Mouse (Mus musculus): ENCODE measurements around the gene Ankrd13d.

Gene Ankrd13d

GRCm38 (mm10) chr19:4282898-4283553 is at the start of gene Ankrd13d:
Gene Ankrd13d, minus strand, starts transcription at chr19:4283137.
- DNase-seq, result peak; percentile 80

DNA sequence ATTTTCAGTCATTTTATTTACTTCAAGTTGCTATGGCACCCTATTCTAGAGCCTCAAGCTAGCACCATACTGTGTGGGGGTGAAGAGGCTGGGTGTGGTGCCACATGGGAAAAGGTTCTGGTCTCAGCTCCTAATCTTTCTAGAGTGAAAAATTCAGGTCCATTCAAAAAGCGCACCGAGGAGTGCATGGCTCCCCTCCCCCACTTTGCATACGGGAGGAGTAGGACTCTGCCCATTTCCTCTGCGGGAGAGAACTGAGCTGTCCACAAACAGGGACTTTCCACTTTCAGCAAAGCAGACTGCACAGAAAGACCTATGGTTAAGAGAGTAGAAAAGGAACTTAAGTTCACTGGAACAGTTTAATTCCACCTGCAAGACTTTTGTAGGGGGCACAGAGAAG is 49.7 kb upstream of the Ankrd13d start:
- DNase-seq, result peak; percentile 65

- DNase-seq, result no peak
Measured at GRCm38 (mm10) chr19:4331273-4331672, 48.3 kb upstream of the Ankrd13d start.

DNA sequence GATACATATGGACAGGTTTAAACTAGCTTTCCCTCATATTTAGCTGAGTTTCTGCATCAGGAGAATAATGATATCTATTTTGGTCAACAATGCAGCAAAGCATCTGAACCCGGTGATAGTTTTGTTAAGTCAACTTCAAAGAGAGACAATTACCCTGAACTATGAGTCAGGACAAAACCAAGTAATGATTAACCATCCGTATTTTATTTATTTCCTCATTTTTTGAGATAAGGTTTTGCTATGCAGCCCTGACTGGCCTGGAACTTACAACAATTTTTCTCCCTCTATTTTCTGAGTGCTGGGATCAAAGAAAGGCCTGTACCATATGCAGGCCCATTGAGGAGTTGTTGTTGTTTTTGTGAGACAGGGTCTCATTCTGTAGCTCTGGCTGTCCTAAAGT is 47.7 kb upstream of the Ankrd13d start:
- no peak for DNase-seq

DNA sequence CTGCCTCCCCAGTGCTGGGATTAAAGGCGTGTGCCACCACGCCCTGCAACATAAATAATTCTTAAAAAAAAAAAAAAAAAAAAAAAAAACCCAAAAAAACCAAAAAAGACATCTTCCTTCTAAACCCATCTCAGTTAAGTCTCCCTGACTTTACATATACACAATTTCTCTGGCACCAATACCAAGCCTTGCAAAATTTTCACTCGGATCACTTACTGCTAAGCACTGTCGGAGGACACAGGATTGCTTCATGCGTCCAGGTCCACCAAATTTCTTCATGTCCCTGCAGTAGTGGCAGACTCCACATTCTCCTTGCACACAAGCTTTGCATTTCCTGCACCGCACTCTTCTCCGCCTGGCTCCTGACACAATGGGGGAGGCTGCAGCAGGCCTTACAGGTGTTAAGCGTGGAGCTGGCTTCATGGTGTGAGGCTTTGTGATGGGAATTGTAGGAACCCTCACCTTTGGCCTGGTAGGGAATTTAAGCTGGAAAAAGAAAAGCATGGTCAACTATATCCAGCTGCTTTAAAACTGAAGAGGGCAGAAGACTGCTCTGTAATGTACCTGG is 45.9 kb upstream of the Ankrd13d start:
- no peak for DNase-seq

GRCm38 (mm10) chr19:4326881-4327280 is 43.9 kb upstream of the Ankrd13d start:
- DNase-seq, result no peak

GRCm38 (mm10) chr19:4326106-4326505 is 43.2 kb upstream of the Ankrd13d start:
- no peak for DNase-seq

GRCm38 (mm10) chr19:4322134-4322533 is 39.2 kb upstream of the Ankrd13d start:
- DNase-seq, result no peak

- no peak for DNase-seq
Measured at GRCm38 (mm10) chr19:4321622-4322021, 38.7 kb upstream of the Ankrd13d start.

- DNase-seq, result no peak
Measured at GRCm38 (mm10) chr19:4319272-4319671, 36.3 kb upstream of the Ankrd13d start.

- DNase-seq, result no peak
Measured at GRCm38 (mm10) chr19:4317181-4317580, 34.2 kb upstream of the Ankrd13d start.

- peak; percentile 40 for DNase-seq
Measured at GRCm38 (mm10) chr19:4315223-4315944, 32.4 kb upstream of the Ankrd13d start.

- peak; percentile 59 for DNase-seq
Measured at GRCm38 (mm10) chr19:4309776-4310185, 26.8 kb upstream of the Ankrd13d start.

DNA sequence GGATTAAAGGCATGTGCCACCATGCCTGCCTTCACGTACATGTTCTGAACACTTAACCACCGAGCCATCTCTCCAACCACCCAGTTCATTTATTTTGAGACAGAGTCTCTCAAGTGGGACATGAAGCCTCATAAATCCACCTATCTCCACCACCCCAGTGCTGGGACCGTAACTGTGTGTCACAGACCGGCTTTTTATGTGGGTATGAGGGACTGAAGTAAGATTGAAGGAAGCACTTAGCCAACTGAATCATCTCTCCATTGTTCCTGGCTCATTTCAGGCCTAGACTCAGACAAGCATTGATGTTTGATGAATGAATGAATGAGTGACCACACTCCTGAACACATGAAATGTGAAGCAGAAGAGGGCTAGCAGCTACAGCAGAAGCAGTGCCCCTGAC is 26.4 kb upstream of the Ankrd13d start:
- no peak for DNase-seq

DNA sequence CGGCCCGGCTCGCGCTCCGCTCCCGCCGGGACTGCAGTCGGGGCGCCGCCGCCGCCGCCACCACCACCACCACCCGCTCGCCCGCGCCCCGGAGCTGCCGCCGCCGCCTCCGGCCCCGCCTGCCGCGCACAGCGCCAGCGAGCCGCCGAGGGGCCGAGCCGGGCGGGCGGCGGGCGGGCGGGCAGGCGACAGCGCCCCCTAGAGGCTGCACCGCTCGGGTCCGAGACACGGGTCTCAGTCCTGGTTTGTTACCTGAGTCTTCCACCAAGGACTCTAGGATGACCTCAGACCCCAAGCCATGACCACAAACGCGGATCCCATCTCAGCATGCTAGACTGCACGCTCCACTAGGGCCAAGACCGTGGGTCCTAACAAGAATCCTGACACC is 23.2 kb upstream of the Ankrd13d start, which contains the start of gene Grk2:
Grk2 (minus strand) TSS at position 33 of the 388 bp plus-strand sequence.
- DNase-seq, result peak; percentile 82

GRCm38 (mm10) chr19:4305491-4306189 is 22.7 kb upstream of the Ankrd13d start:
- peak; percentile 62 for DNase-seq

DNA sequence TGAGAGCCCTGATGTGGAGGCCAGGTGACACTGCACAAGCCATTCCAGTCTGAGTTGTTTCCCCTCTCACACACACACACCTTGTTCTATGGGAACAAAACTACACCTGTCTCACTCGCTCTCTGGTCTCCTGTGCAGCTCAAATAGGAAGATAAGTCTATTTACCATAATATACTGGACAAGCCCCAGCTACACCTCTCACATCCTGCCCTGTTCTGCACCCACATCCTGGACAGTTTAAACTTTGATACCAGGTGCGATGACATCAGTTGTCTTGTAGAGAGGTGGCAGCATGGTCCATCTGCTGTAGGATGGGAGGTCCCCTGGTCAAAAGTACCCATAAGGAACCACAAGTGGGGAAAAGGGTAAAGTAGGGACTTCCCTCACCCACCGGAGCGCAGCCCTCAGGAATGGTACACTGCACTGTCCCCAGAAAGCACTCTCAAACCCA is 22.0 kb upstream of the Ankrd13d start:
- DNase-seq, result no peak

DNA sequence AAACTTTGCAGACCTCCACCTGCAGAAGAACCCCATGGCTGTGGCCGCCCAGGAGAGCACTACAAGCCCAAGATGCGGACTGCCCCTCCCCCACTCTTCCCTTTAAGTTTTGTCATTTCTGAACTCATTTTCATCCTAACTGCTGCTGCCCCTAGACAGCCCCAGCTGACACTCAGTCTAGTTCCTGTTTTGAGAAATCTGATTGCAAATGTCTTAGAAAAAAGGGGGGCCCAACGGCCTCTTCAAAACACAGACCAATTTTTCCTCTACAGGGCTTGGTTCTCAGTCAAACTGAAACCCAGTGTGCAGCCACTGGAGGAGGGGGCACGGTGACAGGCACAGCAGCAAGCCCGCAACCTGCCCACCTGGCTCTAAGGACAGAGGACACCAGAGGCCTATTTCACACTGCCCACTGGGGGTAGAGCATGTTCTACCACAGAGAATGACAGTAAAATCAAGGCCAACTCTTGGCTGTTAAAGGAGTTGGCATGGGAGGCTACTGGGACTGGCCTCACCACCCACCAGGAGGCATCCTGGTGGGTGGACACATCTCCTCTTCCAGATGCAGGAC is 21.4 kb upstream of the Ankrd13d start:
- DNase-seq, result no peak

DNA sequence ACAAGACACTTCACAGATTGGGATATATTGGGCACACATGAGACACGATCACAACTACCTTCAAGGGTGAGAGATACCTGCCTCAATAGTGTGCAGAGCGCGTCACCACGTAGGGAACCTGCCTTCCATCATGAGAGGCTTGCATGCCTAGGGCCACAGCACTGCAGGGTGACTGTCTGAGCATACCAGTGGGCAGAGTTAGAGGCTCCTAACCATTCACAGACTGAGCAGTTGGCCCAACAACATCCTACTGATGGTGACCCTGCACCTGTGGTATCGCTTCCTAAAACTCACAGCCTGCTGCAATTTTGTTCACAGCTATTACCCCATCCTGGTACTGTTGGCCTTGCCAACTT is 20.7 kb upstream of the Ankrd13d start:
- no peak for DNase-seq

GRCm38 (mm10) chr19:4302936-4303639 is 20.2 kb upstream of the Ankrd13d start:
- DNase-seq, result no peak

DNA sequence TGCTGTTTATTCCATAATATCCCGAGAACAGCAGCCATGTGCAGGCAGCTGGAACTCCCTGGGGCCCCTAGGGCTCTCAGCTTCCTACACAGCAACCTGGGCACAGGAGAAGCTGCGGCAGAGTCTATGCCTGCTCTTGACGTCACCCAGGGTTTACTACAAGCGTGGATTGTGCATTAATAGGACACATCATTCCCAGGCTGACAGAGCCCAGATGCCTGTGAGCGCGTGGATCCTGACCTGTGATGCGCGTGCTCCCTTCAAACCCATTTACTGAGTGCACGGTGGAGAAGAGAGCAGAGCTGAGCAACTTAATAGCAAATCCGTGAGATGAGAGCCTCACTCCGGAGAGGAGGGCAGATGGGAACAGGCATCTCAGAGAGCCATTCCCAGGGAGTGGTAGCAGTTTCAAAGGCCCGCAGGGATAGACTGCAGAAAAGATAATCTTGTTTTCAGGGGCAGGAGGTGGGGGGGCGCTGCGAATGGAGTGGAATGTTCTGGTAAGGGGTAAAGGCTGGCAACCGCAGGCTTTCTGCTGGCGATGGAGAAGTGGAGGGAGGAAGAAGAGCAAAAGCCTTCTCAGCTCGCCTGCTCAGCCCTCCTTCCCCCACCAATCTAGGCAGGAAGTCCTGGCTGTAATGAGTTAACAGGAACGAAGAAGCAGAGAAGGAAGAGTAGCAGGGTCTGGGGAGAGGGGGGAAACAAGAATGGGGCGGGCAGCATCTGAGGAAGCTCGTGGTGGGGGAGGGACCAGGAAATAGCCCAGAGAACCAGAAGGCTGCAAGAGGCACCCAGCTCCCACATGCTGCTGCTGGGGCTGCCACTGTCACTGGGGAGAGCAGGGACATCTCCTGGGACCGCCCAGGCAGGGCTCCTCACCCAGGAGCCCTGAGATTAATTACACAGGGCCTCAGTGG is 19.1 kb upstream of the Ankrd13d start:
- peak; percentile 28 for DNase-seq
